Mouse (Mus musculus) right cerebral cortex, postnatal 4 days (tissue): Measurements from ENCODE around the gene Rbms2.
"Not testable (repeated sequence)": the region's sequence is repeated elsewhere in the genome, so short reads cannot be mapped to it uniquely, and the experiment has no call there.

Experiments used
- DNase-seq: peaks from one replicate; pipeline ENCODE4 v3.0.0-alpha.2; 2022

Gene Rbms2

GRCm38 (mm10) chr10:128192030-128192766, 12.1 kb upstream of the Rbms2 start:
- DNase-seq = not testable (repeated sequence)

GRCm38 (mm10) chr10:128191472-128191871, 11.4 kb upstream of the Rbms2 start:
- no peak for DNase-seq

GRCm38 (mm10) chr10:128188242-128188877, 8.3 kb upstream of the Rbms2 start:
- peak; percentile 83 for DNase-seq

GRCm38 (mm10) chr10:128187181-128187605, 7.1 kb upstream of the Rbms2 start:
- no peak for DNase-seq

- peak; percentile 79 for DNase-seq
Measured at GRCm38 (mm10) chr10:128185959-128186358, 5.9 kb upstream of the Rbms2 start.

DNA sequence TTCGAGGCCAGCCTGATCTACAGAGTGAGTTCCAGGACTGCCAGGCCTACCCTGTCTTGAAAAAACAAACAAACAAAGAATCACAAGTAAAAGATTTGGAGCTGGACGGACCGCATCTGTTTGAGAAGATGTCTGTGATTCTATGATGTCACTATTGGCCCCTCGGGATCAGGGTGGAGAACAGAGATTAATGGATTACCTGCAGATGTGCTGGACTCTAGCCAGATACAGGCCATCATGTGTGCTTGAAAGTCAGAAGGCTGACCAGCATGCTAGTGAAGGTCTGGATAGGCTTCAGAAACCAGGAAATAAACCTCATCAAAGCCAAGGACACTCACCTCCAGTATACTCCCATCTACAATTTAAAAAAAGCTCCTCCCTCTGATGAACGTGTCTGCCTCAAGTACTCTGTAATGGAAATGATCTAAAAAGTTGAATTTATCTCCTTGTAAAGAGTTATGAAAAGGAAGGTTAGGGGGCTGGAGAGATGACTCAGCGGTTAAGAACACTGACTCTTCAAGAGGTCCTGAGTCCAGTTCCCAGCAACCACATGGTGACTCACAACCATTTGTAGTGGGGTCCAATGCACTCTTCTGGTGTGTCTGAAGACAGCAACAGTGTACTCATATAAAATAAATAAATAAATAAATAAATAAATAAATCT, 5.3 kb upstream of the Rbms2 start:
- no peak for DNase-seq

GRCm38 (mm10) chr10:128184296-128184695, 4.2 kb upstream of the Rbms2 start:
- no peak for DNase-seq

DNA sequence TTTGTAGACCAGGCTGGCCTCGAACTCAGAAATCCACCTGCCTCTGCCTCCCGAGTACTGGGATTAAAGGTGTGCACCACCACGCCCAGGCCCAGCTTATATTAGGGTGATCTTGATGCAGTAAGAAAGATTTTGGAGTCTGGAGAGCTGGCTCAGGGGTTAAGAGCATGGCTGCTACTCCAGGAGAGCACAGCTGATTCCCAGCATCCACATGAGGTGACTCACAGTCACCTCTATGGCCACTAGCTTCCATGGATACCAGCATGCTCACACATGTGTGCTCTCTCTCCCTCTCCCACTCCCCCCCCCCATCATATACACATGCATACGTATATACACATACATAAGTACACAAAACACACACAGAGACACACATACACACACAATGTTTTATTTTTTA, 2.8 kb downstream of the Rbms2 start:
- no peak for DNase-seq

DNA sequence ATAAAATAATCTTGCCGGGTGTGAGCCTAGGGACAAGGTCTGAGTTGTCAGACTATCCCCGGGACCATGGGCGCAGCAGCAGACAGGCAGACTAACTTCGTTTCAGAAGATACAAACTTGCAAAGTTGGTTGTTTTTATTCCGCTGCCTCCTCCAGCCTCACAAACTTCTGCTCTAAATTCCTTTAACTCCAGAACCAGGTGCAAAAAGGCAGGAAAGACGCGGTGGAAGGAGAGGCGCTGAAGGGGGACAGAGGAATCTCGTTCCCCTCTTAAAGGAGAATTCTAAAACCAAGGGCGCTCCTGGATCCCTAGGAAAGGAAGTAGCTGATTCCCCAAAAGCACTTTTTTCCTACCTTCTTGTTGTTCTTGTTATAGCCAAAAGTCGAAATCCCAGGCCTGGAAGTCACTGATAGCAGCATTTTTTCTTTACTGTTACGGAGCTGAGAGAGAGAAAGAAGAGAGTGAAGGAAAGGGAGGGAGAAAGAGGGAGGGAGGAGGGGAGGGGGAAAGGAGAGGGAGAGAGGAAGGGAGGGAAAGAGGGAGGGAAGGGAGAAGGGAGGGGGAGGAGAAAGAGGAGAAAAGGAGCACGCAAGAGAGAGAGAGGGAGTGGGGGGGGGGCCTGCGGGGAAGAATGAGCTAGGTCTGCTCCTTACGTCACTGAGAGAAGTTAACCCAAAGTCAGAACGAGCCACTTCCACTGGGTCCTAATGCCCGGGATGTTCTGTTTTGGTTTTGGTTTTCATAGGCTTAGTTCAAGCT, 3.9 kb downstream of the Rbms2 start:
- peak; percentile 51 for DNase-seq

DNA sequence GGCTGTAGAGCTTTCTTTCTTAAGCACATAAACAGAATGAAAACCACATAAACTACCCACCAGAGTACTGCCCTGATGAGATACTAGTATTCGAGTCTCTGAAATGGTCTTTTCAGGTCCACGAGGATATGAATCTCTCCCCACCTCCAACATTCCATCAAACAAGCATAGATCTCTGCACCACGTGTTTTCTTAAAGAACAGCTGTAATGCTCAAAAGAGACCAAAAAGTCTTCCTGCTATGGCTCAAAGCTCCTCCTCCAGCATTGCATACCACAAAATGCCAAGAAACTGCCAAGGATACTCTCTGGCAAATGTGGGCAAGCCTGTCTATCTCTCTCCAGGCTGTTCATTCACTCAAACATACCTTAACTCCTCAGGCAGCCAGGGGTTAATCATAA, 4.8 kb downstream of the Rbms2 start:
- DNase-seq = no peak

- not testable (repeated sequence) for DNase-seq
Measured at GRCm38 (mm10) chr10:128171348-128171747, 8.7 kb downstream of the Rbms2 start.

- no peak for DNase-seq
Measured at GRCm38 (mm10) chr10:128167091-128167490, 13.0 kb downstream of the Rbms2 start.

DNA sequence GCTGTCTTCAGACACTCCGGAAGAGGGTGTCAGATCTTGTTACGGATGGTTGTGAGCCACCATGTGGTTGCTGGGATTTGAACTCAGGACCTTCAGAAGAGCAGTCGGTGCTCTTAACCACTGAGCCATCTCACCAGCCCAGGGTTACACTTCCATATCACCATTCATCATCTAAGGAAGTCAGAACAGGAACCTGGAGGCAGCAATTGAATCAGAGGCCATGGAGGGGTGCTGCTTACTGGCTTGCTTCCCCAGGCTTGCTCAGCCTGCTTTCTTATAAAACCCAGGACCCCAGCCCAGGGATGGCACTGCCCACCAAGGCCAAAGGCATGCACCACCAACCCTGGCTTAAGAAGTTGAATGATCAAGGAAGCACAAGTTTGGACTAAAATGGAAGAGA, 14.4 kb downstream of the Rbms2 start:
- DNase-seq = not testable (repeated sequence)

DNA sequence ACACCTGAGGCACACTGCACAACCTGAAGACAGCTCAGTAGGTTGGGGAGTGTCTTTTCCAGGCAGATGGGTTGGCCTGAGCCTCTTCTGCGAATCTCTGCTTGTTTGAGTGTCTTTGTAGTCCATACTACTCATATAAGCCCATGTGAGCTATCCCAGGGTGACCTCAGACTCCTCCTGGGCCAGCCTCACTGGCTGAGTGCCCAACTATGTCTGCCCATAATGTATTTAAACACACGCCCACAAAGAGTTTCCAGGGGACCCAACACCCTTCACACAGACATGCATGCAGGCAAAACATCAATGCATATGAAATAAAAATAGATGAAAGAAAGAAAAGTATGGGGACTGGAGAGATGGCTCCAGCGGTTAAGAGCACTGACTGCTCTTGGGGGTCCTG, 26.1 kb downstream of the Rbms2 start:
- no peak for DNase-seq

- peak; percentile 22 for DNase-seq
Measured at GRCm38 (mm10) chr10:128150941-128151340, 29.2 kb downstream of the Rbms2 start.

DNA sequence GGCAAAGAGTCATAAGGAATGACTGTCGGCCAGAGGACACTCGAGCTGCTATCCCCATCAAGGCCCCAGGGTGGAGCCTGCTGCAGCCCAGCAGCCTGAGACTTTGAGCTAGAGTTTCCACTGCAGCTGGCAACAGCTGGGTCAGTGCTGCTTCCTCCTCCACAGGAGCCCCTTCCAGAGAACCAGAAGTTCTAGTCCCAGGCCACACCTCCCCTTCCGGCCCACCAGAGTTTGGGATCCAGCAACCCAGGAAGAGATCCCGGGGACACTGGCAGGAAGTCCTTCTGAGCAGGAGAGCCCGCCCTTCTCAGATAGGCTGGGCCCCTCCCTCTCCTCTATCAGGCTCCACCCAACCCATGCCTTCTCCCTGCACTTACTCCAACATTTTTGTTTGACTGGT, 30.5 kb downstream of the Rbms2 start:
- DNase-seq = no peak

GRCm38 (mm10) chr10:128148789-128149365, 31.2 kb downstream of the Rbms2 start:
- no peak for DNase-seq

GRCm38 (mm10) chr10:128144961-128145360, 35.1 kb downstream of the Rbms2 start:
- no peak for DNase-seq

GRCm38 (mm10) chr10:128143659-128144058, 36.4 kb downstream of the Rbms2 start:
- no peak for DNase-seq

- DNase-seq = no peak
Measured at GRCm38 (mm10) chr10:128142165-128142564, 37.9 kb downstream of the Rbms2 start.

GRCm38 (mm10) chr10:128140236-128140952, 39.7 kb downstream of the Rbms2 start:
- peak; percentile 21 for DNase-seq

GRCm38 (mm10) chr10:128135374-128135773, 44.7 kb downstream of the Rbms2 start:
- no peak for DNase-seq
